Mouse (Mus musculus) thymus, adult 2 months (tissue): ENCODE data around the gene Etfdh.

ENCODE experiments used
- CTCF ChIP-seq: fragments of 200-500 bp; IDR thresholded peaks from 2 replicates; pipeline ENCODE4 v1.5.1; 2012; ENCODE audit warnings: mild to moderate bottlenecking, control low read depth, low read length, moderate library complexity, borderline replicate concordance; ENCODE audit not compliant: control insufficient read depth, poor library complexity, insufficient read depth; ENCODE audit errors: extremely low read depth
- POLR2A ChIP-seq: fragments of 200-500 bp; IDR thresholded peaks from 2 replicates; pipeline ENCODE4 v1.6.1; 2012; ENCODE audit warnings: mild to moderate bottlenecking, low read length, control low read depth, moderate library complexity; ENCODE audit not compliant: control insufficient read depth, poor library complexity, insufficient read depth; ENCODE audit errors: extremely low read depth

- TF ChIP-seq CTCF (no peak), POLR2A (no peak)
Observed at GRCm38 (mm10) chr3:79572399-79572798, 56.9 kb downstream of the Etfdh start.
